Mouse (Mus musculus) olfactory bulb, adult 2 months (tissue): Measurements from ENCODE around the gene Ang.

Experiments used
- CTCF ChIP-seq: fragments of 200-500 bp; IDR thresholded peaks from 2 replicates; pipeline ENCODE4 v1.5.1; 2012; ENCODE audit warnings: low read depth, mild to moderate bottlenecking, low read length, moderate library complexity; ENCODE audit not compliant: insufficient read depth
- POLR2A ChIP-seq: fragments of 200-500 bp; IDR thresholded peaks from 2 replicates; pipeline ENCODE4 v1.6.1; 2012; ENCODE audit warnings: mild to moderate bottlenecking, low read depth, low read length, moderate library complexity; ENCODE audit not compliant: insufficient read depth

- TF ChIP-seq POLR2A (no peak), CTCF (no peak)
Measured at GRCm38 (mm10) chr14:51092073-51092620, 1.2 kb downstream of the Ang start.
